Mouse (Mus musculus) G1E (cell line): ENCODE data around the gene Tbx6. TPM values are rescaled to one million over a fixed set of nuclear protein-coding genes. Genes with fewer than 3 reads are reported as not detected.

Experiments
- ATAC-seq: 2 replicates; pipeline ENCODE4 v1.8.0; 2016; ENCODE audit warnings: mild to moderate bottlenecking; ENCODE audit not compliant: insufficient number of reproducible peaks, poor library complexity, low FRiP score, severe bottlenecking; ENCODE audit errors: extremely low read depth
- DNase-seq: peaks from one replicate; pipeline ENCODE4 v3.0.0; 2012; ENCODE audit warnings: low spot score
- H3K27me3 ChIP-seq: 2 replicates; pipeline ENCODE4 v1.6.1; 2012; ENCODE audit warnings: mild to moderate bottlenecking, low read length, inconsistent platforms; ENCODE audit not compliant: insufficient read depth
- H3K36me3 ChIP-seq: replicated peaks from 2 replicates; pipeline ENCODE3; 2012; ENCODE audit warnings: mild to moderate bottlenecking, inconsistent platforms
- H3K4me1 ChIP-seq: 2 replicates; pipeline ENCODE4 v1.6.1; 2012; ENCODE audit warnings: low read depth, low read length, inconsistent platforms, mixed read lengths; ENCODE audit not compliant: insufficient read depth
- H3K4me3 ChIP-seq: 2 replicates; pipeline ENCODE4 v1.5.1; 2012; ENCODE audit warnings: low read depth, mild to moderate bottlenecking, inconsistent platforms, low read length, moderate library complexity, mixed read lengths
- H3K9me3 ChIP-seq: replicated peaks from 2 replicates; pipeline ENCODE4 v1.6.1; 2012; ENCODE audit warnings: inconsistent platforms
- CTCF ChIP-seq: IDR thresholded peaks from 2 replicates; pipeline ENCODE4 v1.5.1; 2012; ENCODE audit warnings: low read depth, low read length, inconsistent platforms, mixed read lengths
- GATA1 ChIP-seq: IDR thresholded peaks from 2 replicates; pipeline ENCODE4 v1.6.1; 2012; ENCODE audit warnings: borderline replicate concordance, low read length, inconsistent platforms, mixed read lengths
- GATA2 ChIP-seq: IDR thresholded peaks from 2 replicates; pipeline ENCODE4 v1.6.1; 2012; ENCODE audit warnings: low read depth, low read length, inconsistent platforms, borderline replicate concordance
- POLR2AphosphoS5 ChIP-seq: IDR thresholded peaks from 2 replicates; pipeline ENCODE4 v1.6.1; 2012; ENCODE audit warnings: low read depth, low read length, inconsistent platforms; ENCODE audit not compliant: insufficient replicate concordance
- TAL1 ChIP-seq: conservative IDR thresholded peaks from 2 replicates; pipeline ENCODE4 v1.6.1; 2012; ENCODE audit warnings: low read depth, low read length, inconsistent platforms, mixed read lengths
- polyA plus RNA-seq: library from polyadenylated mRNA; stranded (reverse); fragments of >175 nt; gene quantifications from 2 replicates; pipeline ENCODE4 v1.2.3, GENCODE M21; 2012
- total RNA-seq, 2 experiments: library from RNA; stranded (forward) in 1 of 2; stranded (reverse) in 1 of 2; fragments of 200-1000 nt in 1 of 2; fragments of >200 nt in 1 of 2; fragmentation: Nextera tagmentation in 1 of 2; gene quantifications; 2 replicates each; pipeline ENCODE4 v1.2.3; 2014 to 2017

Tbx6 gene
- total and polyA plus RNA-seq, 3 experiments: 0.11 to 8.4 (median 1.1) TPM

GRCm38 (mm10) chr7:126802134-126802889 lies 21.0 kb downstream of the Tbx6 start:
- H3K4me1 ChIP-seq: peaks cover 53% of the 10 kb centered on the region
- TF ChIP-seq GATA2 (no peak), POLR2AphosphoS5 (no peak)

GRCm38 (mm10) chr7:126803181-126803580 lies 21.9 kb downstream of the Tbx6 start:
- H3K36me3 ChIP-seq: peaks cover 14% of the 10 kb centered on the region
- peaks cover 59% of the 10 kb centered on the region for H3K4me1 ChIP-seq
- no peak overlapping the region for H3K4me3 ChIP-seq
- no peak for DNase-seq
- H3K27me3 ChIP-seq: peaks cover 15% of the 10 kb centered on the region
- ATAC-seq: no peak
- TF ChIP-seq GATA2 (no peak), GATA1 (no peak), CTCF (no peak), TAL1 (no peak), POLR2AphosphoS5 (no peak)
- H3K9me3 ChIP-seq: no peaks in the 10 kb centered on the region

More at GRCm38 (mm10) chr7:126802134-126802889, 21.0 kb downstream of the Tbx6 start:
- DNase-seq (no peak), ATAC-seq (no peak)
- H3K9me3 ChIP-seq: no peaks in the 10 kb centered on the region
- no peak overlapping the region for H3K4me3 ChIP-seq
- peaks cover 22% of the 10 kb centered on the region for H3K36me3 ChIP-seq
- peaks cover 6% of the 10 kb centered on the region; the same call in 1 of the 2 replicates for H3K27me3 ChIP-seq

DNA sequence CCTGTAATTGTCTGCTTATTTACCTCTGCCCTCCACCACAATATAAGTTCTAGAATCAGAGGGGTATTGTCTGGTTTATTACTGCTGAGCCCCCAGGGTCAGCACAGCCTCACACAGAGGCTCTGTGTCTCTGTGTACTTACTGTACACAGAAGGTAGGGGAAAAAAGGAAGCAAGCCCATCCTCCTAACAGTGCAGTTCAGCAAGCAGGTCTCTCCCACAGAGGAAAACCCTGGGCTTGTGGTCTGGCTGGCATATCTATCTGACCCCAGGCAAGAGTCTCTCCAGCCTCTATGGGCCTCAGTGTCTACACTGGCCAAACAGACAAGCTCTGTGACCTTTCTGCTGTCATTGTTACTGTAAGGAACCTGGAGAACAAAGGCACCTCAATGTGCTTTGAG lies 22.5 kb downstream of the Tbx6 start:
- H3K4me1 ChIP-seq: peaks cover 63% of the 10 kb centered on the region
- no peaks in the 10 kb centered on the region for H3K9me3 ChIP-seq
- DNase-seq: no peak
- peaks cover 20% of the 10 kb centered on the region for H3K27me3 ChIP-seq
- no peak for ATAC-seq
- TF ChIP-seq CTCF: no peak
- no peak for TF ChIP-seq POLR2AphosphoS5
- TF ChIP-seq GATA2: no peak
- TF ChIP-seq GATA1: no peak
- TF ChIP-seq TAL1: no peak
- peaks cover 10% of the 10 kb centered on the region for H3K36me3 ChIP-seq
- no peak overlapping the region for H3K4me3 ChIP-seq

DNA sequence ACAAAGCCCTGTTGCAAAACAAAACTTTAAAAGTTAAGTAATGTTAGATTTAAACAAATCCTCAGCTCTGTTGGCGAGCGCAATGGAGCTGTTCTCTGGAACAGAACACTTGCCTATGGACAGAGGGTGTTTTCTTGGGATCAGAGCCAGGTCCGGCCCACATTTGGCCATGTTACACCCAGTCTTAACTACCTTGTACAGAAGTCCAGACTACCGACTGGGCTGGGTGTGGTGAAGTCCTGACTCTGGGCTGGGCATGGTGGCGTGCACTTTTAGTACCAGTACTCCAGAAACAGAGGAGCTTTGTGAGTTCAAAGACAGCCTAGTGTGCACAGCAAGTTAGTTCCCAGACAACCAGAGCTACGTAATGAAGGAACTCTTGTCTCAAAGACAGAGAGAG lies 25.7 kb downstream of the Tbx6 start:
- no peak for ATAC-seq
- no peaks in the 10 kb centered on the region for H3K9me3 ChIP-seq
- H3K36me3 ChIP-seq: peaks cover 6% of the 10 kb centered on the region
- peaks cover 39% of the 10 kb centered on the region for H3K27me3 ChIP-seq
- TF ChIP-seq CTCF (no peak), POLR2AphosphoS5 (no peak)
- no peak overlapping the region for H3K4me3 ChIP-seq
- DNase-seq: no peak
- H3K4me1 ChIP-seq: peaks cover 54% of the 10 kb centered on the region

DNA sequence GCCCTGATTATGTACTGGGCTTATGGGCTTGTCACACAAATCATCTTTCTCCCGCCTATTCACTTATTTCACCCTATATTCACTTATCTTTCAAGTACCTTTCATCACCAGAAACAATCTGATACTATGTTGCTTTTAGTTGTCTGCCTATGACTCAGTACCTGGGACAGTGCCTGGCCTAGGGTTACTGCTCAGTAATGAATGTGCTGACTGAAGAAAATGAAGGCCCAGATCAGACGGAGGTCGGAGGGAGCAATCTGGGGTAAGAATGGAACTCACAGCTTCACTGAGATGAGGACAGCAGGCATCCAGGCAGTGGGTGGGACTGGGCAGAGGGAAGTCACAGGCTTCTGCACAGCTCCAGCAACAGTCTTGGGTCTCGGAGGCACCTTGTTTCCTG lies 26.1 kb downstream of the Tbx6 start:
- no peak for TF ChIP-seq GATA1
- no peak for TF ChIP-seq GATA2
- no peak for TF ChIP-seq POLR2AphosphoS5
- TF ChIP-seq TAL1: no peak
- no peak for TF ChIP-seq CTCF
- no peak overlapping the region for H3K4me3 ChIP-seq
- ATAC-seq (no peak), DNase-seq (no peak)
- H3K9me3 ChIP-seq: no peaks in the 10 kb centered on the region
- H3K36me3 ChIP-seq: peaks cover 5% of the 10 kb centered on the region
- H3K27me3 ChIP-seq: peaks cover 44% of the 10 kb centered on the region
- H3K4me1 ChIP-seq: peaks cover 49% of the 10 kb centered on the region

DNA sequence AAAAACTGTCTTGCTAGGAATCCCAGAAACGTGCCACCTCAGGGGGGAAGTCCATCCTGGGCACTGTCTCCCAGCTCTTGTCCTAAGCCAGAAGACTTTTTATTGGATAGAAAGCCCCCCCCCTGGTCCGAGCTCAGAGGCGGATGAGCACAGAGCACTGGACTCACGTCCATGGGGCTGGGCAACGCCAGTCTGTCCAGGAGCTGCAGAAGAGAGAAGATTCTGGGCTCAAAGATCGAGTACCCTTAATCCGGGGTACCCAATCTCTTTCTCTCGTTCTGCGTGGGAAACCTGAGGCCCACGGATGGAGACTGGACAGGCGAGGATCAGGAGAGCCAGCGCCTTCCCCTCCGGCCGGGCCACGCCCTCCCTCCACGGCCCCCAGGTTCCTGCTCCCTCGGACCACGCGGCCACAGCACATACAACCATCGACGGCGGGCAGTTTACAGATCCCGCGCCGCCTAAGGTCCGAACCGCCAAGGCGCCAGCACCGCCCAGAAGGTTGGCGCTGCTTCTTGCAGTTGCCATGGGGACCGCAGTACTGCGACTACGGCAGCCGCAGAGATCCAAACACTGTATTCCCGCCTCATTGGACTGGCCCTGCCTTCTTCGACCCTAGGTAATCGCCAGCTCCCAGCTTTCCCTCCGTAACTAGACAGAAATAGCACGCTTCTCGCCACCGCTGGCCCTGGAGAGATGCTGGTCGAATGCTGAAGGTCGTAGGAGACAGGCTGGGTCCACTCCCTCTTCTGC lies 27.6 kb downstream of the Tbx6 start:
- H3K9me3 ChIP-seq: no peaks in the 10 kb centered on the region
- peaks cover 2% of the 10 kb centered on the region for H3K36me3 ChIP-seq
- DNase-seq: no peak
- H3K4me3 ChIP-seq: peak overlapping the region; percentile 71
- H3K4me1 ChIP-seq: peaks cover 34% of the 10 kb centered on the region
- peaks cover 59% of the 10 kb centered on the region for H3K27me3 ChIP-seq
- TF ChIP-seq POLR2AphosphoS5: no peak
- no peak for TF ChIP-seq GATA1
- no peak for TF ChIP-seq TAL1
- TF ChIP-seq GATA2: no peak
- no peak for TF ChIP-seq CTCF
- peak; percentile 49; the same call in 1 of the 2 replicates for ATAC-seq
